Mouse (Mus musculus): ENCODE measurements around the gene Phospho1.

DNA sequence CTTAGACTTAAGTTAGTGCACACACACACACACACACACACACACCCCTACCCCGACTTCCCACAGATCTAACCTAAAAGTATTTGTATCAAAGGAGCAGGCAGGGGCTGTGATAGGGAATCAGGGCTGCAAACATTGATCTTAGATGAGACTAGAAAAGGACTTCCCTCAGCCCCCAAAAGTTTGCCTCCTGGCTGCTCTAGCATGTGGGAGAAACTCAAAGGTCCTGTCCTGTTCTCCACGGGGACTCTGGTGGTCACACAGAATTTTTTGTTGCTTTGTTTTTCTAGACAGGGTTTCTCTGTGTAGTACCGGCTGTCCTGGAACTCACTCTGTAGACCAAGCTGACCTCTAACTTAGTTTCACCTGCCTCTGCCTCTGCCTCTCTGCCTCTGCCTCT lies 1.3 kb downstream of the Phospho1 start:
- TF ChIP-seq CTCF (IDR thresholded peaks at IDR 0.05; ENCODE audit: low read depth): no peak
- TF ChIP-seq EP300 (IDR thresholded peaks at IDR 0.05; ENCODE audit: low read depth): no peak

All from liver, embryonic 14.5 days (tissue).